Mouse (Mus musculus): ENCODE data around the gene Ggt1. TPM values are rescaled to one million over a fixed set of nuclear protein-coding genes. Genes with fewer than 3 reads are reported as not detected.

The Ggt1 gene
- polyA plus RNA-seq, 1 experiment, result 0.33 TPM

GRCm38 (mm10) chr10:75573181-75573580, 11.8 kb downstream of the Ggt1 start:
- no peak for DNase-seq (ENCODE audit: low spot score)

- no peak for DNase-seq (ENCODE audit: low spot score)
These were observed 12.6 kb downstream of the Ggt1 start for GRCm38 (mm10) chr10:75573965-75574364.

GRCm38 (mm10) chr10:75579129-75579528, 17.7 kb downstream of the Ggt1 start:
- no peak for DNase-seq (ENCODE audit: low spot score)

- DNase-seq (ENCODE audit: low spot score), result peak; percentile 71
These were observed 24.6 kb downstream of the Ggt1 start for GRCm38 (mm10) chr10:75585876-75586552.

- DNase-seq (ENCODE audit: low spot score), result no peak
These were observed 25.1 kb downstream of the Ggt1 start for GRCm38 (mm10) chr10:75586553-75586879.

GRCm38 (mm10) chr10:75587781-75588180, 26.4 kb downstream of the Ggt1 start:
- DNase-seq (ENCODE audit: low spot score), result no peak

GRCm38 (mm10) chr10:75588336-75588735, 26.9 kb downstream of the Ggt1 start:
- DNase-seq (ENCODE audit: low spot score), result no peak

GRCm38 (mm10) chr10:75589129-75589528, 27.7 kb downstream of the Ggt1 start, which contains the start of gene Ggt5:
Gene Ggt5 (plus strand): TSS chr10:75589340.
- peak; percentile 34 for DNase-seq (ENCODE audit: low spot score)

- DNase-seq (ENCODE audit: low spot score), result peak; percentile 36
These were observed 28.2 kb downstream of the Ggt1 start for GRCm38 (mm10) chr10:75589651-75590050.

GRCm38 (mm10) chr10:75591211-75591894, 29.9 kb downstream of the Ggt1 start:
- DNase-seq (ENCODE audit: low spot score), result no peak

GRCm38 (mm10) chr10:75592585-75592984, 31.2 kb downstream of the Ggt1 start:
- DNase-seq (ENCODE audit: low spot score), result no peak

- DNase-seq (ENCODE audit: low spot score), result no peak
These were observed 34.6 kb downstream of the Ggt1 start for GRCm38 (mm10) chr10:75595981-75596380.

GRCm38 (mm10) chr10:75600189-75600730, 38.9 kb downstream of the Ggt1 start:
- no peak for DNase-seq (ENCODE audit: low spot score)

- DNase-seq (ENCODE audit: low spot score), result no peak
These were observed 43.9 kb downstream of the Ggt1 start for GRCm38 (mm10) chr10:75605162-75605846.

- no peak for DNase-seq (ENCODE audit: low spot score)
These were observed 45.8 kb downstream of the Ggt1 start for GRCm38 (mm10) chr10:75607253-75607652.

- no peak for DNase-seq (ENCODE audit: low spot score)
These were observed 47.6 kb downstream of the Ggt1 start for GRCm38 (mm10) chr10:75608975-75609374.

GRCm38 (mm10) chr10:75610486-75610885, 49.1 kb downstream of the Ggt1 start:
- no peak for DNase-seq (ENCODE audit: low spot score)

GRCm38 (mm10) chr10:75616044-75616443, 54.6 kb downstream of the Ggt1 start:
- DNase-seq (ENCODE audit: low spot score), result no peak

GRCm38 (mm10) chr10:75620818-75621217, 59.4 kb downstream of the Ggt1 start:
- DNase-seq (ENCODE audit: low spot score), result no peak

GRCm38 (mm10) chr10:75625920-75626319, 64.5 kb downstream of the Ggt1 start:
- DNase-seq (ENCODE audit: low spot score), result no peak

GRCm38 (mm10) chr10:75626991-75627390, 65.6 kb downstream of the Ggt1 start:
- DNase-seq (ENCODE audit: low spot score), result no peak

GRCm38 (mm10) chr10:75627490-75627889, 66.1 kb downstream of the Ggt1 start:
- no peak for DNase-seq (ENCODE audit: low spot score)

- DNase-seq (ENCODE audit: low spot score), result no peak
These were observed 71.2 kb downstream of the Ggt1 start for GRCm38 (mm10) chr10:75632633-75633032.
